Mouse (Mus musculus): ENCODE measurements around the gene Tnpo1.

Tnpo1 gene

GRCm38 (mm10) chr13:98816981-98817660, 109.1 kb downstream of the Tnpo1 start:
- CTCF ChIA-PET: interaction anchor here in 2 of 4 experiments (0.7 to 1.2 kb wide), 2 partner anchors 19 to 51 kb away, joined by 3 read pairs; no protein-coding TSS in a partner anchor
- POLR2A ChIA-PET: interaction anchor here in 3 of 4 experiments (0.7 to 6.2 kb wide), 28 partner anchors 8 to 536 kb away, joined by 3 to 62 read pairs (median 4); partner anchors contain the start of gene Tnpo1 (in 1 of the 3)

GRCm38 (mm10) chr13:98816571-98816970, 109.6 kb downstream of the Tnpo1 start:
- ChIA-PET CTCF (interaction anchor here in 1 of 4 experiments (0.7 kb wide), 1 partner anchor 20 kb away, joined by 3 read pairs; no protein-coding TSS in a partner anchor), POLR2A (interaction anchor here in 3 of 4 experiments (0.7 to 6.2 kb wide), 20 partner anchors 8 to 537 kb away, joined by 3 to 62 read pairs (median 4); no protein-coding TSS in a partner anchor)

DNA sequence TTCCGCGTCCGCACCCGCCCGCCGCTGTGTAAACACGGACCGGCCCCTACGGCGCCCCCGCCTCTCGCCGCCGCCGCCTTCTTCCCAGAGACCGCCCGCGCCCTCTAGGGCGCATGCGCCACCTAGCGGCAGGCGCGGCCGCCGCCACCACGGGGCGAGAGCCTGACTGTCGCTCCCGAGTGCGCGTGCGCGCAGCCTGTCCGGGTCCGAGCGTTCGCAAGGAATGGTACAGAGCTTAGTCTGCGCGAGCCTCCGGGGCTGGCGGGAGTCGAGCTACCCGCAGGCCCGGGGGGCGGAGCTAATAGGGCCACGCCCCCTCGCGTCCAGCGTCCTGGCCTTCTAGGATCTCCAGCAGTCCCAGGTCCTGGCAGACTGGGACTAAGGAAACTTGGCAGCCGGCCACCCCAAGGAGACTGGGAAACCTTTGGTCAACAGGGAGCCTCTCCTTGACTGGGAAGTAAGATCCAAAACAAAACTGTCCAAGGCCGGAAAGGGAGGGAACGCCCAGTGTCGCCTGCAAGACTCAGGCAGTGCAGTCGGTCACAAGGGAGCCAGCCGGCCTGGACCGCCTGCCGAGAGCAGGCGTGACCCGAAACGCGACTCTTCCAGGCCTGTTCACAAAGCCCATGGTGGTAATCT, 110.9 kb downstream of the Tnpo1 start, which contains the start of gene Fcho2:
Gene Fcho2 (minus strand): TSS at position 303 of the 639 bp plus-strand sequence.
- ChIA-PET POLR2A (interaction anchor here in 3 of 4 experiments (0.6 to 6.2 kb wide), 49 partner anchors 8 to 1931 kb away, joined by 3 to 62 read pairs (median 3); no protein-coding TSS in a partner anchor), CTCF (interaction anchor here in 3 of 4 experiments (0.5 to 1.0 kb wide), 10 partner anchors 12 to 1500 kb away, joined by 3 to 5 read pairs (median 3); no protein-coding TSS in a partner anchor)

- POLR2A ChIA-PET: interaction anchor here in 3 of 4 experiments (0.6 to 6.2 kb wide), 36 partner anchors 7 to 1932 kb away, joined by 3 to 62 read pairs (median 4); no protein-coding TSS in a partner anchor
These were observed 111.7 kb downstream of the Tnpo1 start for GRCm38 (mm10) chr13:98814275-98815040.

GRCm38 (mm10) chr13:98813596-98814274, 112.4 kb downstream of the Tnpo1 start:
- ChIA-PET CTCF (no interaction called here), POLR2A (interaction anchor here in 2 of 4 experiments (1.6 to 6.2 kb wide), 3 partner anchors 11 to 25 kb away, joined by 3 to 39 read pairs (median 4); no protein-coding TSS in a partner anchor)

More at GRCm38 (mm10) chr13:98814275-98815040, 111.7 kb downstream of the Tnpo1 start:
- CTCF ChIA-PET: interaction anchor here in 1 of 4 experiments (0.9 to 1.0 kb wide), 4 partner anchors 13 to 88 kb away, joined by 3 to 5 read pairs (median 4); no protein-coding TSS in a partner anchor

- CTCF ChIA-PET: no interaction called here
These were observed 113.0 kb downstream of the Tnpo1 start for GRCm38 (mm10) chr13:98813167-98813566.

DNA sequence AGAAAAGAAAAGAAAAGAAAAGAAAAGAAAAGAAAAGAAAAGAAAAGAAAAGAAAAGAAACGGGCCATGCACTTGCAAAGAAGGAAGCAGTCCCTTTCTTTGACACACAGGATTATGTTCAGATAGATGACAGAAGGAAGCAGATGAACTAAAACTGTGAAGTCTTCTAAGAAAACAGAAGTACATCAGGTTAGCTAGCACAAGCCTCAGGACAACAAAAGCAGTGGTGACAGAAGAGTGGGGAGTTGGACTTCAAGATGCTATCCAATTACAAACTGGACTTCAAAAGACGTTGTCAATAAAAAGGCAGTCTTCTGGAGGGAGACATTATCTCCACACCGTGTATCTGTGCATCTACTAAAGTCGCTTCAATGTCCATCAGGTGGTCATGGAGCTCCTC, 113.9 kb downstream of the Tnpo1 start:
- ChIA-PET CTCF (no interaction called here), POLR2A (no interaction called here)

More at GRCm38 (mm10) chr13:98813167-98813566, 113.0 kb downstream of the Tnpo1 start:
- POLR2A ChIA-PET: no interaction called here

- POLR2A ChIA-PET: interaction anchor here in 1 of 4 experiments (0.8 to 2.1 kb wide), 3 partner anchors 9 to 20 kb away, joined by 3 to 6 read pairs (median 3); no protein-coding TSS in a partner anchor
- CTCF ChIA-PET: no interaction called here
These were observed 116.0 kb downstream of the Tnpo1 start for GRCm38 (mm10) chr13:98810143-98810542.

- POLR2A ChIA-PET: interaction anchor here (0.6 to 1.7 kb wide), 15 partner anchors 8 to 1252 kb away, joined by 3 to 6 read pairs (median 4); no protein-coding TSS in a partner anchor
- CTCF ChIA-PET: no interaction called here
These were observed 117.1 kb downstream of the Tnpo1 start for GRCm38 (mm10) chr13:98809087-98809486.

DNA sequence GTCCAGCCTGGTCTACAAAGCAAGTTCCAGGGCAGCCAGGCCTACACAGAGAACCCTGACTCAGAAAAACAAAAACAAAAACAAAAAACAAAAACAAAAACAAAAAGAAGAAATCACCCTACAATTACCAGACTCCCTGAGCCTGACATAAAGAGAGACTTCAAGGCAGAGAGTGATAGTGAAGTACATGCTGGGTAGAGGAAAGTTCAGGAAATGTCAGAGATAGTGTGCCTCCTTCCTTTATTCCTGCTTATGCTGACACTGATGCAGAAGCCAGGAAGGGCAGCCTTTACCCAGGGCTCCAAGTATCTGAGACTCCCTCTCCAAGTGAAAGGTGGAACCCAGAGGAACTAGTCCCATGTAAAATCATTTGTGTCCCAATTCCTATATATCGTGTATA, 121.7 kb downstream of the Tnpo1 start:
- ChIA-PET POLR2A (interaction anchor here (0.5 to 6.5 kb wide), 7 partner anchors 11 to 1508 kb away, joined by 3 to 39 read pairs (median 6); partner anchors contain the start of gene Fcho2 (in 3 of the 4)), CTCF (no interaction called here)

GRCm38 (mm10) chr13:98803699-98804098, 122.5 kb downstream of the Tnpo1 start:
- CTCF ChIA-PET: no interaction called here
- POLR2A ChIA-PET: interaction anchor here in 1 of 4 experiments (1.4 to 6.5 kb wide), 3 partner anchors 10 to 54 kb away, joined by 3 to 39 read pairs (median 9); partner anchors contain the start of gene Fcho2

- ChIA-PET POLR2A (interaction anchor here in 2 of 4 experiments (0.6 to 6.5 kb wide), 6 partner anchors 9 to 53 kb away, joined by 3 to 39 read pairs (median 4); partner anchors contain the start of gene Fcho2 (in 1 of the 2)), CTCF (no interaction called here)
These were observed 123.2 kb downstream of the Tnpo1 start for GRCm38 (mm10) chr13:98802957-98803356.

DNA sequence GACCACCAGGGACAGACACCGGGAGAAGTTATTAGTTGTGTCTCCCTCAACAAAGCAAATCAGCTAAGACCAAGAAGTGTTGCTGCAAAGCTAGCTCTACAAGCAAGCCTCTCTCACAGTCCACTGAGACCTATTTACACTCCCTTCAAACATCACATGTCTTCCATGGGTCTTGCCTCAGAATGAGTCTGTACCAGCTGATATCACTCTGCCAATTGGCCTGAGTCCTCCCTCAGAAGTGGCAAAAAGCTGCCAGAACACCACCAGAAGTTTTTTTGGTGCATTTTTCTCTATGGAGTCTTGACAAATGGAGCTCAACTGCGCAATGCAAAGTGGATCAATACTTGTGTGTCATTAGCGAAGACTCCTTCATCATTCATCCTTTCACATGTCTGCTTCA, 130.7 kb downstream of the Tnpo1 start:
- ChIA-PET POLR2A (interaction anchor here (0.7 to 2.0 kb wide), 11 partner anchors 9 to 772 kb away, joined by 3 to 10 read pairs (median 3); partner anchors contain the start of gene Fcho2 (in 1 of the 4)), CTCF (interaction anchor here in 1 of 4 experiments (0.7 kb wide), 1 partner anchor 765 kb away, joined by 3 read pairs; no protein-coding TSS in a partner anchor)

GRCm38 (mm10) chr13:98792864-98793263, 133.3 kb downstream of the Tnpo1 start:
- CTCF ChIA-PET: interaction anchor here in 1 of 4 experiments (0.6 kb wide), 1 partner anchor 9 kb away, joined by 3 read pairs; no protein-coding TSS in a partner anchor

DNA sequence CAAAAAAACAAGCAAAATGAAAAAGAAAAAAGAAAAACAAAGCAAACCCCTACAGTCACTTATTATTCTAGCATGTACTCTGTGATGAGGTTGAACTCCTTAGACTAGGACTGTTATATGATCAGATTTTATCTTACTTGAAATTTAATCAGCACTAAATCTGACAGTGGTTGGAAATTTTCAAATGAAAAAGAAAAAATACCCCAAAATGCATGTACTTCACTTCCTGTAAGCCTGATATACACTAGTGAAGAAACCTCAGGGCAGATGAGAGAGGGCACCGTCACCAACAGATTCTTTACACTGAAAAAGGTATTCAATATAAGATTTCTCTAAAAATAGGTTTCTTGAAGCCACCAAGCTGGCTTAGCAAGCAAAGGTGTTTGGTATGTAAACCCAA, 134.5 kb downstream of the Tnpo1 start:
- CTCF ChIA-PET: no interaction called here

More at GRCm38 (mm10) chr13:98792864-98793263, 133.3 kb downstream of the Tnpo1 start:
- POLR2A ChIA-PET: interaction anchor here in 2 of 4 experiments (0.5 to 1.9 kb wide), 8 partner anchors 9 to 89 kb away, joined by 3 to 9 read pairs (median 4); partner anchors contain the start of gene Fcho2 (in 1 of the 2)

More for the DNA sequence above, 134.5 kb downstream of the Tnpo1 start:
- POLR2A ChIA-PET: interaction anchor here in 1 of 4 experiments (1.0 to 1.5 kb wide), 3 partner anchors 11 to 35 kb away, joined by 3 read pairs; no protein-coding TSS in a partner anchor

Measured in embryonic stem cell, embryonic (primary cell).